Mouse (Mus musculus) ES-Bruce4 (cell line): ENCODE data around the gene Ugt1a10.

Experiments used
- CTCF ChIP-seq: IDR thresholded peaks from one replicate; pipeline ENCODE4 v1.8.1; 2011; ENCODE audit warnings: low read depth, low read length
- EP300 ChIP-seq: IDR thresholded peaks from 2 replicates; pipeline ENCODE4 v1.6.1; 2011; ENCODE audit warnings: low read depth, low read length; ENCODE audit not compliant: insufficient read depth
- POLR2A ChIP-seq: IDR thresholded peaks from one replicate; pipeline ENCODE4 v1.8.1; 2011; ENCODE audit warnings: low read length; ENCODE audit not compliant: insufficient read depth

- TF ChIP-seq EP300 = no peak
- TF ChIP-seq CTCF = no peak
- TF ChIP-seq POLR2A = no peak
Measured at GRCm38 (mm10) chr1:88216551-88216950, 161.4 kb downstream of the Ugt1a10 start.
